Mouse (Mus musculus) cerebellum, adult 11 months (tissue): ENCODE data around the gene Mpped2.

Experiments
- DNase-seq: peaks from one replicate; pipeline ENCODE4 v3.0.0; 2022

Mpped2 gene

GRCm38 (mm10) chr2:106860856-106861679 lies 168.0 kb downstream of the Mpped2 start:
- DNase-seq = no peak

- no peak for DNase-seq
Observed at GRCm38 (mm10) chr2:106863050-106863653, 170.1 kb downstream of the Mpped2 start.

- DNase-seq = no peak
Observed at GRCm38 (mm10) chr2:106865148-106865786, 172.2 kb downstream of the Mpped2 start.

GRCm38 (mm10) chr2:106866303-106866702 lies 173.2 kb downstream of the Mpped2 start:
- no peak for DNase-seq

- no peak for DNase-seq
Observed at GRCm38 (mm10) chr2:106870886-106871285, 177.8 kb downstream of the Mpped2 start.

GRCm38 (mm10) chr2:106873166-106873565 lies 180.1 kb downstream of the Mpped2 start:
- DNase-seq = no peak

GRCm38 (mm10) chr2:106883390-106883789 lies 190.3 kb downstream of the Mpped2 start:
- no peak for DNase-seq

GRCm38 (mm10) chr2:106888174-106888573 lies 195.1 kb downstream of the Mpped2 start:
- no peak for DNase-seq

- DNase-seq = no peak
Observed at GRCm38 (mm10) chr2:106889297-106890000, 196.4 kb downstream of the Mpped2 start.

- no peak for DNase-seq
Observed at GRCm38 (mm10) chr2:106893376-106893775, 200.3 kb downstream of the Mpped2 start.

- DNase-seq = no peak
Observed at GRCm38 (mm10) chr2:106895326-106896023, 202.4 kb downstream of the Mpped2 start.

- DNase-seq = no peak
Observed at GRCm38 (mm10) chr2:106896024-106896384, 202.9 kb downstream of the Mpped2 start.

GRCm38 (mm10) chr2:106911951-106912480 lies 218.9 kb downstream of the Mpped2 start:
- no peak for DNase-seq
